Mouse (Mus musculus) frontal cortex, adult (tissue): ENCODE results near the gene Rrm1.
"Not testable (repeated sequence)": the region's sequence is repeated elsewhere in the genome, so short reads cannot be mapped to it uniquely, and the experiment has no call there.

Experiments used
- ATAC-seq: cut with Nextera tagmentation; 2 replicates; pipeline ENCODE4 v1.9.2; 2017; ENCODE audit warnings: mild to moderate bottlenecking, moderate library complexity, mixed read lengths; ENCODE audit not compliant: low TSS enrichment

Rrm1 gene

GRCm38 (mm10) chr7:102441657-102442391 lies at the start of gene Rrm1:
TSS of gene Rrm1 (plus strand) at chr7:102441695.
- peak; percentile 100 for ATAC-seq

GRCm38 (mm10) chr7:102393898-102394297 lies 47.6 kb upstream of the Rrm1 start:
- no peak for ATAC-seq

GRCm38 (mm10) chr7:102395894-102396293 lies 45.6 kb upstream of the Rrm1 start:
- peak; percentile 38; the same call in 1 of the 2 replicates for ATAC-seq

GRCm38 (mm10) chr7:102396331-102396730 lies 45.2 kb upstream of the Rrm1 start:
- no peak for ATAC-seq

GRCm38 (mm10) chr7:102399180-102399731 lies 42.2 kb upstream of the Rrm1 start:
- ATAC-seq, result no peak

- no peak for ATAC-seq
These were observed 37.4 kb upstream of the Rrm1 start for GRCm38 (mm10) chr7:102404118-102404517.

- ATAC-seq, result no peak
These were observed 34.1 kb upstream of the Rrm1 start for GRCm38 (mm10) chr7:102407440-102407839.

- not testable (repeated sequence) for ATAC-seq
These were observed 26.2 kb upstream of the Rrm1 start for GRCm38 (mm10) chr7:102415272-102415671.

- no peak for ATAC-seq
These were observed 25.7 kb upstream of the Rrm1 start for GRCm38 (mm10) chr7:102415841-102416240.

GRCm38 (mm10) chr7:102417398-102417797 lies 24.1 kb upstream of the Rrm1 start:
- peak; percentile 79 for ATAC-seq

GRCm38 (mm10) chr7:102422036-102422435 lies 19.5 kb upstream of the Rrm1 start:
- no peak for ATAC-seq

GRCm38 (mm10) chr7:102425933-102426685 lies 15.4 kb upstream of the Rrm1 start:
- ATAC-seq, result no peak

GRCm38 (mm10) chr7:102434344-102434743 lies 7.2 kb upstream of the Rrm1 start:
- no peak for ATAC-seq

GRCm38 (mm10) chr7:102440822-102441656 lies 456 bp upstream of the Rrm1 start:
- ATAC-seq, result peak; percentile 14; the same call in 1 of the 2 replicates

- ATAC-seq, result no peak
These were observed 937 bp downstream of the Rrm1 start for GRCm38 (mm10) chr7:102442432-102442831.

- no peak for ATAC-seq
These were observed 2.8 kb downstream of the Rrm1 start for GRCm38 (mm10) chr7:102444301-102444700.

GRCm38 (mm10) chr7:102446438-102446837 lies 4.9 kb downstream of the Rrm1 start:
- ATAC-seq, result no peak

- no peak for ATAC-seq
These were observed 17.3 kb downstream of the Rrm1 start for GRCm38 (mm10) chr7:102458618-102459380.

- ATAC-seq, result no peak
These were observed 26.1 kb downstream of the Rrm1 start for GRCm38 (mm10) chr7:102467566-102467965.

- no peak for ATAC-seq
These were observed 31.2 kb downstream of the Rrm1 start for GRCm38 (mm10) chr7:102472675-102473074.

- no peak for ATAC-seq
These were observed 35.1 kb downstream of the Rrm1 start for GRCm38 (mm10) chr7:102476601-102477000.
